Mouse (Mus musculus) stomach, embryonic 16.5 days (tissue): ENCODE measurements at regions not wholly inside any gene's neighbourhood (a gene's known extent, or its start where the extent isn't known, plus 50 kb on each side); places are given as distances from the start of the nearest gene placed in this dataset.
A peak's percentile ranks its signal among the peaks of the same experiment; 100 is the strongest.

ENCODE experiments used
- ATAC-seq: fragments of 200-750 bp; cut with Nextera tagmentation; 2 replicates; pipeline ENCODE4 v1.8.0; 2017; ENCODE audit warnings: moderate number of reproducible peaks, moderate TSS enrichment; ENCODE audit not compliant: insufficient read depth, low FRiP score
- H3K27ac ChIP-seq: fragments of 300-500 bp; sonication (generic); 2 replicates; pipeline ENCODE4 v1.5.1; 2014; ENCODE audit warnings: low read length
- H3K27me3 ChIP-seq: fragments of 300-500 bp; sonication (generic); 2 replicates; pipeline ENCODE4 v1.6.1; 2014; ENCODE audit warnings: low read length, control low read depth, mixed read lengths; ENCODE audit not compliant: control insufficient read depth, insufficient read depth
- H3K36me3 ChIP-seq: fragments of 300-500 bp; sonication (generic); 2 replicates; pipeline ENCODE4 v1.6.1; 2014; ENCODE audit warnings: low read length; ENCODE audit not compliant: control insufficient read depth, insufficient read depth
- H3K4me1 ChIP-seq: fragments of 300-500 bp; sonication (generic); 2 replicates; pipeline ENCODE4 v1.6.1; 2014; ENCODE audit warnings: low read length, control low read depth, mixed read lengths; ENCODE audit not compliant: control insufficient read depth, insufficient read depth
- H3K4me2 ChIP-seq: fragments of 300-500 bp; sonication (generic); 2 replicates; pipeline ENCODE4 v1.6.1; 2014; ENCODE audit warnings: low read depth, low read length, mixed read lengths
- H3K4me3 ChIP-seq: fragments of 300-500 bp; sonication (generic); replicated peaks from 2 replicates; pipeline ENCODE4 v1.5.1; 2014; ENCODE audit warnings: mild to moderate bottlenecking, low read length
- H3K9ac ChIP-seq: fragments of 300-500 bp; sonication (generic); 2 replicates; pipeline ENCODE4 v1.6.1; 2014; ENCODE audit warnings: low read length
- H3K9me3 ChIP-seq: fragments of 300-500 bp; sonication (generic); replicated peaks from 2 replicates; pipeline ENCODE4 v1.6.1; 2016; ENCODE audit warnings: low read length, control low read depth; ENCODE audit not compliant: control insufficient read depth
- WGBS: fragments of 180-500 bp; shearing (Covaris S2); extraction: QIAGEN DNeasy Blood & Tissue Kit; methylation state at CpG from one replicate; pipeline ENCODE4 v1.1.7; 2014; 5-methylcytosine and 5-hydroxymethylcytosine counted together

DNA sequence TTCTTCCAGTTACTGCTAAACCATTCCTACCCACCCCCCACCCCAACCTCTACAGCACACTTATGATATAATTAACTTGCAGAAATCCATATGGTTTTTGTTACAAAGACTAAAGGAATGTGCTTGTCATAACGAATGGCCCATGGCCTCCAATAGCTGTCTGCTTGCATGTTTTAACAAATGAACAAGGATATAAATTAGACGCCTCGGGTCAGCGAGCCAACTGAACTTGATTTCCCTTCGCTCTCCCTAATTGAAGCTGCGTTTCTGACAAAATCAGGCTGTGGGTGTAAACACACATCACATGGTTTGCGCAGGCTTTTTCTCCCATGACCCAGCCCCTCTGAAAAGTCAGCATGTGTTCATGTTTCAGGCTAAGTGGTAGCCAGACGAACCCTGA, 174.6 kb upstream of the Slc38a2 start:
- Histone ChIP-seq H3K4me2 (no peak overlapping the region), H3K27me3 (no peaks in the 10 kb centered on the region), H3K9ac (no peak overlapping the region), H3K27ac (peak overlapping the region; percentile 97), H3K36me3 (no peaks in the 10 kb centered on the region), H3K4me3 (no peak overlapping the region), H3K9me3 (no peaks in the 10 kb centered on the region), H3K4me1 (peaks cover 11% of the 10 kb centered on the region; the same call in 1 of the 2 replicates)
- WGBS = 33% methylated on average over 8 of the region's 8 CpGs
- peak; percentile 90 for ATAC-seq

DNA sequence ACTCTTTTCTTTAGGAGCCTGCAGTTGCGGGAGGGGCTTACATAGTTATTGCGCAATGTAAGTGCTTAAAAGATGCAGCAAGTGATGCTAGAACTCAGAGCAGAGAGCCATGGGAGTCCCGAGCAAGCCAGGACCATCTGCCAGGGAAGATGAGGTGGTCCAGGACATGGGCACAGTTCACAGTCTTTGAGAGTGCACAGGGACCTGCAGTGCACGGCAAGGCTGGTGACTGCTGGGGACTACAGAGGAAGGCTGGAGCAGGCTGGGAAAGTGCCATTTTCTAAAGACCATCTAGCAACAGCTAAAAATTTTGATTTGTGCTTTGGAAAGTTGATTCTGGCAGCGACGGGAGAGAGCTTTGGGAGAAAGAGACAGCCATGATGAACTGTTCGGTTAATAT, 174.0 kb upstream of the Slc38a2 start:
- 46% methylated on average over 7 of the region's 7 CpGs for WGBS
- Histone ChIP-seq H3K9ac (no peak overlapping the region), H3K36me3 (no peaks in the 10 kb centered on the region), H3K27me3 (no peaks in the 10 kb centered on the region), H3K27ac (peak overlapping the region; percentile 97), H3K4me1 (peaks cover 11% of the 10 kb centered on the region; the same call in 1 of the 2 replicates), H3K9me3 (no peaks in the 10 kb centered on the region), H3K4me3 (no peak overlapping the region), H3K4me2 (peak overlapping the region; percentile 7; the same call in 1 of the 2 replicates)
- peak; percentile 43; the same call in 1 of the 2 replicates for ATAC-seq

DNA sequence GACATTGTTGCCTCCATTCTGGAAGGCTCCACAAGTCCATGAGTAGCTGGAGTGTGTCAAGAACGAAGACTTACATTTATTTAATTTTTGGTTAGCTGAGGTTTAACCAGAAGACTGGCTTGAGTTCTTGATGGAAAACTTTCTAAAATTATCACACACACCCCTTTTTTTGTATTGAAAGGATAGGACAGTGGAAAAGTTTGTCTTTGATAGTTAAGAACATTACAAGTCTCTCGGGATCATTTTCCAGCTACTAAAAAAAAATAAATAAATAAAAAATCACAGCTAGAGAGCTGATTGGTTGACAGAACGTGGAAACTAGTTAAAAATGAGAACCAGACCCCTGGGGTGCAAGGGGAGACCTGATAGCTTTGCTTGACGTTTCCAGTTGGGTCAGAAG, 173.6 kb upstream of the Slc38a2 start:
- ATAC-seq = no peak
- no peak overlapping the region for H3K9ac ChIP-seq

DNA sequence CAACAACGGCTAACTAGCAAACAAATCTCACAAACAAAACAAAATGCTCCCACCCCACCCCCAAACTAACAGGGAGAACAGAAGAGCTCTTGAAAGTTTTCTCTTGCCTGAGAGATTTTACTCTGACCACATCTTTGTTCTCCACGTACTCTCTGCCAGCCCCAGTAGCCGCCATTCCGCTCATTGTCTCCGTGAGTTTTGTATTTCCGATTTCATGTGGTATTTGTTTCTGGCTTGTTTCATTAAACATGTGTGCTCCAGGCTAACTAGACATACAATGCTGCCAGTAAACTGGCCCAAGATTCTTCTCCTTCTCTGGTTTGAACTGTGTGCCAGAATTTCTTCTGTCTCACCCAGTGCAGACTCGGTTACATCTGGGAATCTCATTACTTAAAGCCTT, 168.2 kb upstream of the Slc38a2 start:
- Histone ChIP-seq H3K9ac (no peak overlapping the region), H3K9me3 (no peaks in the 10 kb centered on the region), H3K36me3 (no peaks in the 10 kb centered on the region), H3K27ac (no peak overlapping the region; the same call in 1 of the 2 replicates), H3K27me3 (no peaks in the 10 kb centered on the region), H3K4me3 (no peak overlapping the region), H3K4me1 (no peaks in the 10 kb centered on the region), H3K4me2 (no peak overlapping the region)
- 65% methylated on average over 7 of the region's 7 CpGs for WGBS
- no peak for ATAC-seq

More for the DNA sequence above, 173.6 kb upstream of the Slc38a2 start:
- H3K27ac ChIP-seq = peak overlapping the region; percentile 97
- H3K36me3 ChIP-seq = no peaks in the 10 kb centered on the region
- no peak overlapping the region for H3K4me2 ChIP-seq
- WGBS = 45% methylated on average over 4 of the region's 4 CpGs
- H3K4me3 ChIP-seq = no peak overlapping the region
- H3K4me1 ChIP-seq = peaks cover 11% of the 10 kb centered on the region; the same call in 1 of the 2 replicates
- H3K27me3 ChIP-seq = no peaks in the 10 kb centered on the region
- H3K9me3 ChIP-seq = no peaks in the 10 kb centered on the region

DNA sequence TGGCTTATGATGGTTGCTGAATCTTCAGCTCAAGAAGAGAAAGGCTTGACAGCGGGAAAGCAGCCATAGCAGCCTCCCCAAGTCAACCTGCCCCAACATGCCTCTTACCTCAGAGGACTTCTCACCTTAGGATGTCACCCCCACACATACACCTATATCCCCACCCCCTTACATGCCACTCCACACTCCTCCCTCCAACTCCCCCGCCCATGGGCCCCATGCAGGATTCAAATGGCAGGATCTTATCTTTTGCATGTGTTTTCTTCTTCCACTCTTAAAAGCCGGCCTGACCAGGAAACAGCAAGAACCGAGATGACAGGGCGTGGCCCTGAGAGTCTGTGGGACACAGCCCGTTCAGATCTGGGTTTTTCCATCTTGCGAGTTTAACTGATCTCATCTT, 166.4 kb upstream of the Slc38a2 start:
- H3K27me3 ChIP-seq = no peaks in the 10 kb centered on the region
- no peak overlapping the region for H3K4me2 ChIP-seq
- no peak overlapping the region for H3K4me3 ChIP-seq
- H3K27ac ChIP-seq = no peak overlapping the region
- ATAC-seq = no peak
- H3K9ac ChIP-seq = no peak overlapping the region
- H3K36me3 ChIP-seq = no peaks in the 10 kb centered on the region
- no peaks in the 10 kb centered on the region for H3K9me3 ChIP-seq
- WGBS = 78% methylated on average over 7 of the region's 7 CpGs
- H3K4me1 ChIP-seq = no peaks in the 10 kb centered on the region

DNA sequence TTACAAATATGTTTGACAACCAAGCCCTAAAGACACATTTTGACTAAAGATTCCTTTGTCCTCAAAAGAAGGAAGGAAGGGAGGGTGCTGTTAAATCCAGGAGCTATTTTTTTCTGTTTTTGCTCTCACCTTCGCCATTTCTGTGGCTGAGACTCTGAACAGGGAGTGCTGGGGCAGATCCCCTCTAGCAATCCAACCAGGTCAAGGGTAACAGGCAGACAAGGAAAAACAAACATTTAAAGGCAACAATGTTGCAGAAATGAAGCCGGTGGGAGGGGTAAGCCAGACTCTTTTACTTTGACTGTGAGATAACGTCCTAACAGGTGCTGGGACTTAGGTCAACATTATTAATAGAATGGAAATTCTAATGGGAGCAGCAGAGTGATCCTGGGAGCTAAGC, 158.2 kb upstream of the Slc38a2 start:
- Histone ChIP-seq H3K36me3 (no peaks in the 10 kb centered on the region), H3K27me3 (no peaks in the 10 kb centered on the region), H3K4me3 (no peak overlapping the region), H3K27ac (no peak overlapping the region), H3K9me3 (no peaks in the 10 kb centered on the region), H3K9ac (no peak overlapping the region), H3K4me1 (no peaks in the 10 kb centered on the region), H3K4me2 (no peak overlapping the region)
- 55% methylated on average over 3 of the region's 3 CpGs for WGBS
- peak; percentile 25; the same call in 1 of the 2 replicates for ATAC-seq

DNA sequence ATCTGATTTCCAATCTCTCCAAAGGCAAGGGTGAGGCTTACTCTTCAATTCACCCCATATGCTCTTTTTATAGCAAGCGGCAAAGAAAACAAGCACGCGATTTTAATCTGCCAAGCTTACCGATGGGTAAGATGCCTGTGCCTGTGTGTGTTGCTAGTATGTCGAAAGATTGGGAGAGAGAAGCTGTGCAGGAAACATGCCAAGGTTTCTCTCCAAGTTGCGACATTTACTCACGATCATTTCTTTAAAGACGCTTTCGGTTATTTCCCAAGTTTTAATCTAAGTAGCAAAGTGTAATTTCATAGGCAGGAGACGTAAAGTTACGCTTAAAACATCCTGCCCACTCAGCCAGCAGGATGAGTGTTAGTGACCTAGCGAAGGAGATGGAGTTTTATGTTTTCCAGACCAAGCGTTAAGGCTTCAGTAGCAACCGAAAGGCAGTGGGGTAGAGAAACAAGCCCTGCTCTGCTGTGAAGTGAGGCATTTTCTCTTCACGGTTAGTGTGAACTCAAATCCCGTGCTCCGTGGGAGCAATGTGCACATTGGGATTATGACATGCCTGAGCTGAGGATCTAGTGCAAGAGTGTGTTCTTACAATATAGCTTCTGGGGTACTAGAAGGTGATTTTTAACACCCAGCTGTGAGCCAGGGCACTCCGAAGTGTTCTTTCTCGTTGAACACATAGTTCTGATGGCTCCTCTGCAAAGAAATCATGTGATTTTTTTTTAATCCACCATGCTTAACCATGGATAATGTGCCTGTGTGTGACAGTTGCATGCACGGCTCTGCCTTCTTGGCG, 152.6 kb upstream of the Slc38a2 start:
- no peak for ATAC-seq
- WGBS = 81% methylated on average over 21 of the region's 21 CpGs

DNA sequence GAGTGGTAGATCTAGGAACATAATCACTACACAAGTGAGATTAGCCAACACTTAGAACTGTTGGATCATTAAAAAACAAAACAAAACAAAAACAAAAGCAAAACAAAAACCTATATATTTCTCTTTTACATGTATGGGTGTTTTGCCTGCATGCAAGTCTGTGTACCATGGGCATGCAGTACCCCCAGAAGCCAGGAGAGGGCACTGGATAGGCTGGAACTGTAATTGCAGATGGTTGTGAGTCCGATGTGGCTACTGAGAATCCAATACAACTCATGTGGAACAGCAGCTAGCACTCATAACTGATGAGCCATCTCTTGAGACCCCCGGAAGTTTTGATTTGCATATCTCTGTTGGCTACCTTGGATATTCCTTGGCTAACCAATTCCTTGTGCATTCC, 148.6 kb upstream of the Slc38a2 start:
- H3K36me3 ChIP-seq = no peaks in the 10 kb centered on the region
- H3K9ac ChIP-seq = no peak overlapping the region
- ATAC-seq = no peak
- H3K4me1 ChIP-seq = peaks cover 5% of the 10 kb centered on the region
- H3K4me3 ChIP-seq = no peak overlapping the region
- WGBS = 85% methylated on average over 2 of the region's 2 CpGs
- no peaks in the 10 kb centered on the region for H3K9me3 ChIP-seq
- no peak overlapping the region for H3K27ac ChIP-seq
- H3K4me2 ChIP-seq = no peak overlapping the region
- H3K27me3 ChIP-seq = no peaks in the 10 kb centered on the region

More for the DNA sequence above, 152.6 kb upstream of the Slc38a2 start:
- no peaks in the 10 kb centered on the region for H3K27me3 ChIP-seq
- H3K36me3 ChIP-seq = no peaks in the 10 kb centered on the region
- no peaks in the 10 kb centered on the region for H3K4me1 ChIP-seq
- H3K9ac ChIP-seq = no peak overlapping the region
- H3K27ac ChIP-seq = no peak overlapping the region
- H3K4me2 ChIP-seq = no peak overlapping the region
- no peaks in the 10 kb centered on the region for H3K9me3 ChIP-seq
- no peak overlapping the region for H3K4me3 ChIP-seq

DNA sequence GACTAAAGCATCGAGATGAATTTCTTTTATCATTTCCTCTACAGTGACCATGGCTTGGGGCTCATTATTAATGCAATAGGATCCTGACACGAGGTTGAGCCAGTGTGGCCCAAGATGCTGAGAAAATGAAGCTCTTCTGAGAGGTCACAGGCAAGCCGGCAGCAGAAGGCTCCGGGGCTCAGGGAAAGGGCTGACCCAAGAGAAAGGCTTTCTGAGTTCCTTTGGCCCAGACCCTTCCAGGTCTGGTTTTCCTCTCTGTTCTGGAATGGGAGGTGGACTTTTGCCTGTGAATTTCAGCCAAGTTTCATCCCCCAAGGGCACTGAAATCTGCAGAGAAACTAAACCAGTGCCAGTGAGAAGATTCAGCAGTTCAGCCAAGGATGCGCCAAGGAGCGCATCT, 145.7 kb upstream of the Slc38a2 start:
- H3K4me2 ChIP-seq = no peak overlapping the region
- H3K4me1 ChIP-seq = peaks cover 7% of the 10 kb centered on the region
- no peaks in the 10 kb centered on the region for H3K36me3 ChIP-seq
- H3K9ac ChIP-seq = no peak overlapping the region
- ATAC-seq = peak; percentile 13; the same call in 1 of the 2 replicates
- 68% methylated on average over 6 of the region's 6 CpGs for WGBS
- H3K9me3 ChIP-seq = no peaks in the 10 kb centered on the region
- H3K27ac ChIP-seq = no peak overlapping the region; the same call in 1 of the 2 replicates
- no peaks in the 10 kb centered on the region for H3K27me3 ChIP-seq
- no peak overlapping the region for H3K4me3 ChIP-seq
